Mouse (Mus musculus): ENCODE results near the gene Csnk1e. TPM values are rescaled to one million over a fixed set of nuclear protein-coding genes. Genes with fewer than 3 reads are reported as not detected.

The Csnk1e gene
- polyA plus RNA-seq, 1 experiment from 2014 or later = 76.3 TPM

- Histone ChIP-seq H3K9ac (ENCODE audit: low read depth, low read length) (no peak overlapping the region), H3K4me3 (ENCODE audit: low read depth, low read length) (no peak overlapping the region), H3K36me3 (ENCODE audit: control insufficient read depth, insufficient read depth, low read length) (peaks cover 100% of the 10 kb centered on the region), H3K27ac (replicated peaks; ENCODE audit: low read depth, low read length) (no peak overlapping the region), H3K4me2 (ENCODE audit: low read depth, low read length) (no peak overlapping the region), H3K27me3 (replicated peaks; ENCODE audit: control insufficient read depth, insufficient read depth, low read length) (no peaks in the 10 kb centered on the region), H3K9me3 (ENCODE audit: control insufficient read depth, low read length) (no peaks in the 10 kb centered on the region), H3K4me1 (ENCODE audit: control insufficient read depth, insufficient read depth, low read length) (no peaks in the 10 kb centered on the region)
- no peak for ATAC-seq (ENCODE audit: low read depth)
- WGBS = 89% methylated on average over 17 of the region's 17 CpGs
- no peak for DNase-seq (ENCODE audit: low spot score)
Observed at GRCm38 (mm10) chr15:79424602-79425001, 30.8 kb downstream of the Csnk1e start.

- DNase-seq (ENCODE audit: low spot score) = no peak
- 82% methylated on average over 6 of the region's 6 CpGs for WGBS
- H3K4me3 ChIP-seq (ENCODE audit: low read depth, low read length) = no peak overlapping the region
- no peak overlapping the region for H3K4me2 ChIP-seq (ENCODE audit: low read depth, low read length)
- no peaks in the 10 kb centered on the region for H3K9me3 ChIP-seq (ENCODE audit: control insufficient read depth, low read length)
- H3K27ac ChIP-seq (replicated peaks; ENCODE audit: low read depth, low read length) = no peak overlapping the region
- no peaks in the 10 kb centered on the region for H3K4me1 ChIP-seq (ENCODE audit: control insufficient read depth, insufficient read depth, low read length)
- ATAC-seq (ENCODE audit: low read depth) = no peak
- H3K36me3 ChIP-seq (ENCODE audit: control insufficient read depth, insufficient read depth, low read length) = peaks cover 99% of the 10 kb centered on the region
- H3K9ac ChIP-seq (ENCODE audit: low read depth, low read length) = no peak overlapping the region
- H3K27me3 ChIP-seq (replicated peaks; ENCODE audit: control insufficient read depth, insufficient read depth, low read length) = no peaks in the 10 kb centered on the region
Observed at GRCm38 (mm10) chr15:79422715-79423243, 32.6 kb downstream of the Csnk1e start.

GRCm38 (mm10) chr15:79418677-79419076 lies 36.7 kb downstream of the Csnk1e start:
- Histone ChIP-seq H3K36me3 (ENCODE audit: control insufficient read depth, insufficient read depth, low read length) (peaks cover 73% of the 10 kb centered on the region), H3K4me2 (ENCODE audit: low read depth, low read length) (no peak overlapping the region), H3K4me1 (ENCODE audit: control insufficient read depth, insufficient read depth, low read length) (no peaks in the 10 kb centered on the region), H3K9me3 (ENCODE audit: control insufficient read depth, low read length) (no peaks in the 10 kb centered on the region), H3K9ac (ENCODE audit: low read depth, low read length) (no peak overlapping the region), H3K27ac (replicated peaks; ENCODE audit: low read depth, low read length) (no peak overlapping the region), H3K4me3 (ENCODE audit: low read depth, low read length) (no peak overlapping the region), H3K27me3 (replicated peaks; ENCODE audit: control insufficient read depth, insufficient read depth, low read length) (no peaks in the 10 kb centered on the region)
- WGBS = 89% methylated on average over 11 of the region's 11 CpGs
- DNase-seq (ENCODE audit: low spot score) = no peak
- ATAC-seq (ENCODE audit: low read depth) = no peak

- H3K4me1 ChIP-seq (ENCODE audit: control insufficient read depth, insufficient read depth, low read length) = no peaks in the 10 kb centered on the region
- no peak overlapping the region for H3K4me3 ChIP-seq (ENCODE audit: low read depth, low read length)
- H3K36me3 ChIP-seq (ENCODE audit: control insufficient read depth, insufficient read depth, low read length) = peaks cover 68% of the 10 kb centered on the region
- 94% methylated on average over 2 of the region's 3 CpGs for WGBS
- H3K4me2 ChIP-seq (ENCODE audit: low read depth, low read length) = no peak overlapping the region
- no peaks in the 10 kb centered on the region for H3K27me3 ChIP-seq (replicated peaks; ENCODE audit: control insufficient read depth, insufficient read depth, low read length)
- DNase-seq (ENCODE audit: low spot score) (no peak), ATAC-seq (ENCODE audit: low read depth) (no peak)
- no peak overlapping the region for H3K27ac ChIP-seq (replicated peaks; ENCODE audit: low read depth, low read length)
- H3K9ac ChIP-seq (ENCODE audit: low read depth, low read length) = no peak overlapping the region
- H3K9me3 ChIP-seq (ENCODE audit: control insufficient read depth, low read length) = no peaks in the 10 kb centered on the region
Observed at GRCm38 (mm10) chr15:79418265-79418664, 37.1 kb downstream of the Csnk1e start.

- Histone ChIP-seq H3K27ac (replicated peaks; ENCODE audit: low read depth, low read length) (no peak overlapping the region), H3K4me1 (ENCODE audit: control insufficient read depth, insufficient read depth, low read length) (no peaks in the 10 kb centered on the region), H3K27me3 (replicated peaks; ENCODE audit: control insufficient read depth, insufficient read depth, low read length) (no peaks in the 10 kb centered on the region), H3K4me2 (ENCODE audit: low read depth, low read length) (no peak overlapping the region), H3K9me3 (ENCODE audit: control insufficient read depth, low read length) (no peaks in the 10 kb centered on the region), H3K9ac (ENCODE audit: low read depth, low read length) (no peak overlapping the region), H3K36me3 (ENCODE audit: control insufficient read depth, insufficient read depth, low read length) (peaks cover 60% of the 10 kb centered on the region), H3K4me3 (ENCODE audit: low read depth, low read length) (no peak overlapping the region)
- ATAC-seq (ENCODE audit: low read depth) (no peak), DNase-seq (ENCODE audit: low spot score) (no peak)
- WGBS = 96% methylated on average over 3 of the region's 3 CpGs
Observed at GRCm38 (mm10) chr15:79417379-79417778, 38.0 kb downstream of the Csnk1e start.

- Histone ChIP-seq H3K9ac (ENCODE audit: low read depth, low read length) (no peak overlapping the region), H3K27ac (replicated peaks; ENCODE audit: low read depth, low read length) (no peak overlapping the region), H3K4me3 (ENCODE audit: low read depth, low read length) (no peak overlapping the region), H3K27me3 (replicated peaks; ENCODE audit: control insufficient read depth, insufficient read depth, low read length) (no peaks in the 10 kb centered on the region), H3K9me3 (ENCODE audit: control insufficient read depth, low read length) (no peaks in the 10 kb centered on the region), H3K4me1 (ENCODE audit: control insufficient read depth, insufficient read depth, low read length) (no peaks in the 10 kb centered on the region), H3K4me2 (ENCODE audit: low read depth, low read length) (no peak overlapping the region), H3K36me3 (ENCODE audit: control insufficient read depth, insufficient read depth, low read length) (peaks cover 51% of the 10 kb centered on the region)
- 87% methylated on average over 10 of the region's 10 CpGs for WGBS
- no peak for DNase-seq (ENCODE audit: low spot score)
- ATAC-seq (ENCODE audit: low read depth) = no peak
Observed at GRCm38 (mm10) chr15:79416460-79417085, 38.8 kb downstream of the Csnk1e start.

- H3K4me3 ChIP-seq (ENCODE audit: low read depth, low read length) = no peak overlapping the region
- no peaks in the 10 kb centered on the region for H3K9me3 ChIP-seq (ENCODE audit: control insufficient read depth, low read length)
- no peak for ATAC-seq (ENCODE audit: low read depth)
- DNase-seq (ENCODE audit: low spot score) = no peak
- H3K27ac ChIP-seq (replicated peaks; ENCODE audit: low read depth, low read length) = no peak overlapping the region
- H3K4me1 ChIP-seq (ENCODE audit: control insufficient read depth, insufficient read depth, low read length) = no peaks in the 10 kb centered on the region
- H3K4me2 ChIP-seq (ENCODE audit: low read depth, low read length) = no peak overlapping the region
- H3K27me3 ChIP-seq (replicated peaks; ENCODE audit: control insufficient read depth, insufficient read depth, low read length) = no peaks in the 10 kb centered on the region
- H3K9ac ChIP-seq (ENCODE audit: low read depth, low read length) = no peak overlapping the region
- 41% methylated on average over 4 of the region's 4 CpGs for WGBS
- peaks cover 31% of the 10 kb centered on the region for H3K36me3 ChIP-seq (ENCODE audit: control insufficient read depth, insufficient read depth, low read length)
Observed at GRCm38 (mm10) chr15:79414513-79414912, 40.9 kb downstream of the Csnk1e start.

- no peak for DNase-seq (ENCODE audit: low spot score)
- Histone ChIP-seq H3K9ac (ENCODE audit: low read depth, low read length) (no peak overlapping the region), H3K9me3 (ENCODE audit: control insufficient read depth, low read length) (no peaks in the 10 kb centered on the region), H3K27ac (replicated peaks; ENCODE audit: low read depth, low read length) (no peak overlapping the region), H3K4me2 (ENCODE audit: low read depth, low read length) (no peak overlapping the region), H3K27me3 (replicated peaks; ENCODE audit: control insufficient read depth, insufficient read depth, low read length) (no peaks in the 10 kb centered on the region), H3K4me3 (ENCODE audit: low read depth, low read length) (no peak overlapping the region), H3K36me3 (ENCODE audit: control insufficient read depth, insufficient read depth, low read length) (peaks cover 24% of the 10 kb centered on the region), H3K4me1 (ENCODE audit: control insufficient read depth, insufficient read depth, low read length) (no peaks in the 10 kb centered on the region)
- ATAC-seq (ENCODE audit: low read depth) = no peak
- WGBS = 71% methylated on average over 8 of the region's 8 CpGs
Observed at GRCm38 (mm10) chr15:79413802-79414201, 41.6 kb downstream of the Csnk1e start.

- WGBS = 100% methylated on average over 3 of the region's 3 CpGs
- DNase-seq (ENCODE audit: low spot score) = no peak
Observed at GRCm38 (mm10) chr15:79413201-79413600, 42.2 kb downstream of the Csnk1e start.

More at GRCm38 (mm10) chr15:79413201-79413600, 42.2 kb downstream of the Csnk1e start:
- no peaks in the 10 kb centered on the region for H3K9me3 ChIP-seq (ENCODE audit: control insufficient read depth, low read length)
- no peak for ATAC-seq (ENCODE audit: low read depth)
- no peak overlapping the region for H3K27ac ChIP-seq (replicated peaks; ENCODE audit: low read depth, low read length)
- H3K4me2 ChIP-seq (ENCODE audit: low read depth, low read length) = no peak overlapping the region
- H3K9ac ChIP-seq (ENCODE audit: low read depth, low read length) = no peak overlapping the region
- H3K27me3 ChIP-seq (replicated peaks; ENCODE audit: control insufficient read depth, insufficient read depth, low read length) = no peaks in the 10 kb centered on the region
- no peak overlapping the region for H3K4me3 ChIP-seq (ENCODE audit: low read depth, low read length)
- no peaks in the 10 kb centered on the region for H3K4me1 ChIP-seq (ENCODE audit: control insufficient read depth, insufficient read depth, low read length)
- peaks cover 18% of the 10 kb centered on the region for H3K36me3 ChIP-seq (ENCODE audit: control insufficient read depth, insufficient read depth, low read length)

Data from embryonic facial prominence, embryonic 14.5 days (tissue).